Mouse (Mus musculus): ENCODE measurements around the gene Arrdc4. TPM values are rescaled to one million over a fixed set of nuclear protein-coding genes. Genes with fewer than 3 reads are reported as not detected.

Arrdc4 gene
- total RNA-seq, 1 experiment: 40.6 TPM

DNA sequence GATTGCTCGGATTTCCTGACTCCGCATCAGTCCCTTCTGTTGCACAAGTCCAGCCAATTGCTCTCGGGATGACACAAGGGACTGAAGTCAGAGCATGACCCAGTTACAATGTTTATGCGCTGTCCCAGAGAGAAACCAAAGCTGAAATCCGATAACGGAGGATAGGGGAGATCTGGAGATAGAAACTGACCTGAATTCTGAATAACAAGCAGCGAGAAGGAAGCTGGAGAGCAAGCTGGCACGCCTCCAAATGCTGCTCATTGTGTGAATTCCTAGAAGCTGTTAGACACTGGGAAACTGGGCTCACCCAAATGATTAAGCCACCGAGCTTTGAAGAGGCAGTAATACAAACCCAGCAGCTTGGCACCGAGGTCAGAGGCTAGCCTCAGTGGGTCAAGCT, 31.5 kb downstream of the Arrdc4 start:
- H3K9ac ChIP-seq (ENCODE audit: insufficient read depth, low read depth, low read length, poor library complexity, severe bottlenecking): no peak overlapping the region
- H3K27ac ChIP-seq (ENCODE audit: insufficient read depth, low read depth, low read length, poor library complexity, severe bottlenecking): no peak overlapping the region
- in situ Hi-C loops (cut with MboI; ENCODE audit: low sequenced_read_pairs in 2 of 2, unreplicated experiment in 2 of 2): no loop called here
- no peaks in the 10 kb centered on the region for H3K4me1 ChIP-seq (ENCODE audit: control insufficient read depth in 2 of 2, insufficient read depth in 2 of 2, low read length in 2 of 2, poor library complexity in 1 of 2)
- no peaks in the 10 kb centered on the region for H3K9me3 ChIP-seq (ENCODE audit: control insufficient read depth, insufficient read depth, low read depth, low read length)
- H3K4me3 ChIP-seq (ENCODE audit: insufficient read depth in 1 of 2, low read depth in 1 of 2, low read length in 2 of 2, poor library complexity in 1 of 2, severe bottlenecking in 1 of 2): no peak overlapping the region
- no peak for TF ChIP-seq HCFC1 (IDR thresholded peaks at IDR 0.05; ENCODE audit: borderline replicate concordance, insufficient read depth, low read length)
- TF ChIP-seq ZNF384 (IDR thresholded peaks at IDR 0.05; ENCODE audit: low read depth, low read length): no peak
- no peak for TF ChIP-seq MAFK (IDR thresholded peaks at IDR 0.05; ENCODE audit: insufficient read depth, low read depth, low read length)
- no peak for TF ChIP-seq CHD2 (IDR thresholded peaks at IDR 0.05; ENCODE audit: low read depth, low read length)
- TF ChIP-seq ZC3H11A (IDR thresholded peaks at IDR 0.05; ENCODE audit: borderline replicate concordance, low read depth, low read length): no peak
- no peak for DNase-seq (ENCODE audit: low read depth, low spot score)
- H3K36me3 ChIP-seq (ENCODE audit: control insufficient read depth, insufficient read depth, low read length, poor library complexity, severe bottlenecking): no peaks in the 10 kb centered on the region

DNA sequence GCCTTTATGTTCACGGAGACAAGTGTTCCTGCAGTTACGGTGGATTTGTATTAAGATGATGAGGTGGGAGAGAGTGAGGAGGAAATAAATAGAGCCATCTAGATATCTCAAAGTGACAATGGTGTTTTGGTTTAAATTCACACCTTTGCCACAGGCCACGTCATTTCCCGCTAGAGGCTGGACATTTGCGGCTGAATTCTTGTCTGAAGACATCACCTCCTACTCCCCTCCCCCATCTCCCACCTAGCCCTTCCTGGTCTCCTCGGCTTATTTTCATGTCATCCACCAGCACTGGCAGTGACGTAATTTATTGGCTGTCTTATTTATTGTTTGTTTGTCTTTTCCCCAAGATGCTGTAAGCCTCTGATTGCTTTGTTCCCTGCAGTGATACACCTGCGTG, 32.1 kb downstream of the Arrdc4 start:
- no peak for TF ChIP-seq HCFC1 (IDR thresholded peaks at IDR 0.05; ENCODE audit: borderline replicate concordance, insufficient read depth, low read length)
- Histone ChIP-seq H3K4me3 (ENCODE audit: insufficient read depth in 1 of 2, low read depth in 1 of 2, low read length in 2 of 2, poor library complexity in 1 of 2, severe bottlenecking in 1 of 2) (no peak overlapping the region), H3K9me3 (ENCODE audit: control insufficient read depth, insufficient read depth, low read depth, low read length) (no peaks in the 10 kb centered on the region), H3K27ac (ENCODE audit: insufficient read depth, low read depth, low read length, poor library complexity, severe bottlenecking) (no peak overlapping the region), H3K36me3 (ENCODE audit: control insufficient read depth, insufficient read depth, low read length, poor library complexity, severe bottlenecking) (no peaks in the 10 kb centered on the region), H3K4me1 (ENCODE audit: control insufficient read depth in 2 of 2, insufficient read depth in 2 of 2, low read length in 2 of 2, poor library complexity in 1 of 2) (no peaks in the 10 kb centered on the region), H3K9ac (ENCODE audit: insufficient read depth, low read depth, low read length, poor library complexity, severe bottlenecking) (no peak overlapping the region)
- in situ Hi-C loops (cut with MboI; ENCODE audit: low sequenced_read_pairs in 2 of 2, unreplicated experiment in 2 of 2): no loop called here
- DNase-seq (ENCODE audit: low read depth, low spot score): no peak

GRCm38 (mm10) chr7:68712928-68713327, 36.1 kb downstream of the Arrdc4 start:
- no peak for DNase-seq (ENCODE audit: low read depth, low spot score)
- no peak for TF ChIP-seq ZNF384 (IDR thresholded peaks at IDR 0.05; ENCODE audit: low read depth, low read length)
- no peak for TF ChIP-seq ZC3H11A (IDR thresholded peaks at IDR 0.05; ENCODE audit: borderline replicate concordance, low read depth, low read length)
- no peak for TF ChIP-seq CHD2 (IDR thresholded peaks at IDR 0.05; ENCODE audit: low read depth, low read length)
- TF ChIP-seq MAFK (IDR thresholded peaks at IDR 0.05; ENCODE audit: insufficient read depth, low read depth, low read length): no peak
- TF ChIP-seq HCFC1 (IDR thresholded peaks at IDR 0.05; ENCODE audit: borderline replicate concordance, insufficient read depth, low read length): no peak
- H3K27ac ChIP-seq (ENCODE audit: insufficient read depth, low read depth, low read length, poor library complexity, severe bottlenecking): no peak overlapping the region

GRCm38 (mm10) chr7:68712425-68712824, 36.6 kb downstream of the Arrdc4 start:
- H3K36me3 ChIP-seq (ENCODE audit: control insufficient read depth, insufficient read depth, low read length, poor library complexity, severe bottlenecking): no peaks in the 10 kb centered on the region
- TF ChIP-seq ZNF384 (IDR thresholded peaks at IDR 0.05; ENCODE audit: low read depth, low read length) (no peak), HCFC1 (IDR thresholded peaks at IDR 0.05; ENCODE audit: borderline replicate concordance, insufficient read depth, low read length) (no peak), MAFK (IDR thresholded peaks at IDR 0.05; ENCODE audit: insufficient read depth, low read depth, low read length) (no peak), ZC3H11A (IDR thresholded peaks at IDR 0.05; ENCODE audit: borderline replicate concordance, low read depth, low read length) (no peak), CHD2 (IDR thresholded peaks at IDR 0.05; ENCODE audit: low read depth, low read length) (no peak)
- no peak overlapping the region for H3K27ac ChIP-seq (ENCODE audit: insufficient read depth, low read depth, low read length, poor library complexity, severe bottlenecking)
- H3K4me1 ChIP-seq (ENCODE audit: control insufficient read depth in 2 of 2, insufficient read depth in 2 of 2, low read length in 2 of 2, poor library complexity in 1 of 2): no peaks in the 10 kb centered on the region
- in situ Hi-C loops (cut with MboI; ENCODE audit: low sequenced_read_pairs in 2 of 2, unreplicated experiment in 2 of 2): no loop called here
- no peak for DNase-seq (ENCODE audit: low read depth, low spot score)
- H3K9ac ChIP-seq (ENCODE audit: insufficient read depth, low read depth, low read length, poor library complexity, severe bottlenecking): no peak overlapping the region
- H3K4me3 ChIP-seq (ENCODE audit: insufficient read depth in 1 of 2, low read depth in 1 of 2, low read length in 2 of 2, poor library complexity in 1 of 2, severe bottlenecking in 1 of 2): no peak overlapping the region
- H3K9me3 ChIP-seq (ENCODE audit: control insufficient read depth, insufficient read depth, low read depth, low read length): no peaks in the 10 kb centered on the region

More at GRCm38 (mm10) chr7:68712928-68713327, 36.1 kb downstream of the Arrdc4 start:
- Histone ChIP-seq H3K9ac (ENCODE audit: insufficient read depth, low read depth, low read length, poor library complexity, severe bottlenecking) (no peak overlapping the region), H3K4me3 (ENCODE audit: insufficient read depth in 1 of 2, low read depth in 1 of 2, low read length in 2 of 2, poor library complexity in 1 of 2, severe bottlenecking in 1 of 2) (no peak overlapping the region), H3K9me3 (ENCODE audit: control insufficient read depth, insufficient read depth, low read depth, low read length) (no peaks in the 10 kb centered on the region), H3K36me3 (ENCODE audit: control insufficient read depth, insufficient read depth, low read length, poor library complexity, severe bottlenecking) (no peaks in the 10 kb centered on the region), H3K4me1 (ENCODE audit: control insufficient read depth in 2 of 2, insufficient read depth in 2 of 2, low read length in 2 of 2, poor library complexity in 1 of 2) (no peaks in the 10 kb centered on the region)
- in situ Hi-C loops (cut with MboI; ENCODE audit: low sequenced_read_pairs in 2 of 2, unreplicated experiment in 2 of 2): no loop called here

GRCm38 (mm10) chr7:68709319-68709573, 39.8 kb downstream of the Arrdc4 start:
- Histone ChIP-seq H3K9ac (ENCODE audit: insufficient read depth, low read depth, low read length, poor library complexity, severe bottlenecking) (no peak overlapping the region), H3K9me3 (ENCODE audit: control insufficient read depth, insufficient read depth, low read depth, low read length) (no peaks in the 10 kb centered on the region), H3K36me3 (ENCODE audit: control insufficient read depth, insufficient read depth, low read length, poor library complexity, severe bottlenecking) (no peaks in the 10 kb centered on the region), H3K27ac (ENCODE audit: insufficient read depth, low read depth, low read length, poor library complexity, severe bottlenecking) (no peak overlapping the region), H3K4me1 (ENCODE audit: control insufficient read depth in 2 of 2, insufficient read depth in 2 of 2, low read length in 2 of 2, poor library complexity in 1 of 2) (no peaks in the 10 kb centered on the region), H3K4me3 (ENCODE audit: insufficient read depth in 1 of 2, low read depth in 1 of 2, low read length in 2 of 2, poor library complexity in 1 of 2, severe bottlenecking in 1 of 2) (no peak overlapping the region)
- DNase-seq (ENCODE audit: low read depth, low spot score): no peak
- TF ChIP-seq HCFC1 (IDR thresholded peaks at IDR 0.05; ENCODE audit: borderline replicate concordance, insufficient read depth, low read length): no peak
- no peak for TF ChIP-seq ZNF384 (IDR thresholded peaks at IDR 0.05; ENCODE audit: low read depth, low read length)
- in situ Hi-C loops (cut with MboI; ENCODE audit: low sequenced_read_pairs in 2 of 2, unreplicated experiment in 2 of 2): no loop called here

Measured in ES-E14 (cell line).